Mouse (Mus musculus): Measurements from ENCODE around the gene Gm17334. TPM values are rescaled to one million over a fixed set of nuclear protein-coding genes. Genes with fewer than 3 reads are reported as not detected.

Gene Gm17334
- polyA plus RNA-seq, 1 experiment: 0.44 TPM

GRCm38 (mm10) chr11:53814810-53815209 lies 41.8 kb upstream of the Gm17334 start:
- no peaks in the 10 kb centered on the region for H3K27me3 ChIP-seq (ENCODE audit: control insufficient read depth, insufficient read depth, low read length)
- TF ChIP-seq POLR2A (IDR thresholded peaks at IDR 0.05; ENCODE audit: borderline replicate concordance, insufficient read depth, low read length): no peak
- no peak overlapping the region for H3K4me3 ChIP-seq (replicated peaks; ENCODE audit: insufficient read depth, low read depth, low read length)
- 63% methylated on average over 3 of the region's 3 CpGs for WGBS
- H3K4me1 ChIP-seq (ENCODE audit: control insufficient read depth, insufficient read depth, low read length): peaks cover 10% of the 10 kb centered on the region
- H3K27ac ChIP-seq (ENCODE audit: insufficient read depth, low read length): no peak overlapping the region
- no peak for DNase-seq

- no peak for DNase-seq
- 84% methylated on average over 16 of the region's 16 CpGs for WGBS
- TF ChIP-seq CTCF (IDR thresholded peaks at IDR 0.05; ENCODE audit: borderline replicate concordance, insufficient read depth, low read depth, low read length) (no peak), POLR2A (IDR thresholded peaks at IDR 0.05; ENCODE audit: borderline replicate concordance, insufficient read depth, low read length) (no peak)
These were observed 40.2 kb upstream of the Gm17334 start for GRCm38 (mm10) chr11:53813001-53813868.

GRCm38 (mm10) chr11:53811312-53811711 lies 38.3 kb upstream of the Gm17334 start:
- H3K4me1 ChIP-seq (ENCODE audit: control insufficient read depth, insufficient read depth, low read length): no peaks in the 10 kb centered on the region
- 85% methylated on average over 3 of the region's 3 CpGs for WGBS
- TF ChIP-seq POLR2A (IDR thresholded peaks at IDR 0.05; ENCODE audit: borderline replicate concordance, insufficient read depth, low read length): no peak
- TF ChIP-seq CTCF (IDR thresholded peaks at IDR 0.05; ENCODE audit: borderline replicate concordance, insufficient read depth, low read depth, low read length): no peak
- H3K4me3 ChIP-seq (replicated peaks; ENCODE audit: insufficient read depth, low read depth, low read length): no peak overlapping the region
- H3K27me3 ChIP-seq (ENCODE audit: control insufficient read depth, insufficient read depth, low read length): no peaks in the 10 kb centered on the region
- DNase-seq: no peak
- H3K27ac ChIP-seq (ENCODE audit: insufficient read depth, low read length): no peak overlapping the region

More at GRCm38 (mm10) chr11:53813001-53813868, 40.2 kb upstream of the Gm17334 start:
- Histone ChIP-seq H3K27ac (ENCODE audit: insufficient read depth, low read length) (no peak overlapping the region), H3K4me3 (replicated peaks; ENCODE audit: insufficient read depth, low read depth, low read length) (no peak overlapping the region), H3K4me1 (ENCODE audit: control insufficient read depth, insufficient read depth, low read length) (peaks cover 10% of the 10 kb centered on the region), H3K27me3 (ENCODE audit: control insufficient read depth, insufficient read depth, low read length) (no peaks in the 10 kb centered on the region)

- H3K4me1 ChIP-seq (ENCODE audit: control insufficient read depth, insufficient read depth, low read length): no peaks in the 10 kb centered on the region
- DNase-seq: no peak
- TF ChIP-seq CTCF (IDR thresholded peaks at IDR 0.05; ENCODE audit: borderline replicate concordance, insufficient read depth, low read depth, low read length) (no peak), POLR2A (IDR thresholded peaks at IDR 0.05; ENCODE audit: borderline replicate concordance, insufficient read depth, low read length) (no peak)
- no peak overlapping the region for H3K27ac ChIP-seq (ENCODE audit: insufficient read depth, low read length)
- WGBS: 57% methylated on average over 2 of the region's 2 CpGs
- H3K4me3 ChIP-seq (replicated peaks; ENCODE audit: insufficient read depth, low read depth, low read length): no peak overlapping the region
- H3K27me3 ChIP-seq (ENCODE audit: control insufficient read depth, insufficient read depth, low read length): no peaks in the 10 kb centered on the region
These were observed 37.8 kb upstream of the Gm17334 start for GRCm38 (mm10) chr11:53810749-53811148.

- no peaks in the 10 kb centered on the region for H3K4me1 ChIP-seq (ENCODE audit: control insufficient read depth, insufficient read depth, low read length)
These were observed 37.2 kb upstream of the Gm17334 start for GRCm38 (mm10) chr11:53810156-53810555.

GRCm38 (mm10) chr11:53809354-53809753 lies 36.4 kb upstream of the Gm17334 start:
- Histone ChIP-seq H3K4me3 (replicated peaks; ENCODE audit: insufficient read depth, low read depth, low read length) (no peak overlapping the region), H3K27me3 (ENCODE audit: control insufficient read depth, insufficient read depth, low read length) (no peaks in the 10 kb centered on the region), H3K4me1 (ENCODE audit: control insufficient read depth, insufficient read depth, low read length) (no peaks in the 10 kb centered on the region), H3K27ac (ENCODE audit: insufficient read depth, low read length) (no peak overlapping the region)
- DNase-seq: no peak
- 48% methylated on average over 5 of the region's 5 CpGs for WGBS
- no peak for TF ChIP-seq CTCF (IDR thresholded peaks at IDR 0.05; ENCODE audit: borderline replicate concordance, insufficient read depth, low read depth, low read length)
- no peak for TF ChIP-seq POLR2A (IDR thresholded peaks at IDR 0.05; ENCODE audit: borderline replicate concordance, insufficient read depth, low read length)

More at GRCm38 (mm10) chr11:53810156-53810555, 37.2 kb upstream of the Gm17334 start:
- TF ChIP-seq CTCF (IDR thresholded peaks at IDR 0.05; ENCODE audit: borderline replicate concordance, insufficient read depth, low read depth, low read length) (no peak), POLR2A (IDR thresholded peaks at IDR 0.05; ENCODE audit: borderline replicate concordance, insufficient read depth, low read length) (no peak)
- Histone ChIP-seq H3K27ac (ENCODE audit: insufficient read depth, low read length) (no peak overlapping the region), H3K27me3 (ENCODE audit: control insufficient read depth, insufficient read depth, low read length) (no peaks in the 10 kb centered on the region), H3K4me3 (replicated peaks; ENCODE audit: insufficient read depth, low read depth, low read length) (no peak overlapping the region)
- no peak for DNase-seq
- 68% methylated on average over 5 of the region's 5 CpGs for WGBS

- Histone ChIP-seq H3K4me3 (replicated peaks; ENCODE audit: insufficient read depth, low read depth, low read length) (no peak overlapping the region), H3K4me1 (ENCODE audit: control insufficient read depth, insufficient read depth, low read length) (no peaks in the 10 kb centered on the region), H3K27me3 (ENCODE audit: control insufficient read depth, insufficient read depth, low read length) (no peaks in the 10 kb centered on the region), H3K27ac (ENCODE audit: insufficient read depth, low read length) (no peak overlapping the region)
- no peak for DNase-seq
- TF ChIP-seq CTCF (IDR thresholded peaks at IDR 0.05; ENCODE audit: borderline replicate concordance, insufficient read depth, low read depth, low read length) (no peak), POLR2A (IDR thresholded peaks at IDR 0.05; ENCODE audit: borderline replicate concordance, insufficient read depth, low read length) (no peak)
- 75% methylated on average over 9 of the region's 9 CpGs for WGBS
These were observed 32.8 kb upstream of the Gm17334 start for GRCm38 (mm10) chr11:53805786-53806185.
